Mouse (Mus musculus): ENCODE measurements around the gene Osbpl10. TPM values are rescaled to one million over a fixed set of nuclear protein-coding genes. Genes with fewer than 3 reads are reported as not detected.

Osbpl10 gene
- polyA plus RNA-seq, 1 experiment from 2014 or later = 2.6 TPM

DNA sequence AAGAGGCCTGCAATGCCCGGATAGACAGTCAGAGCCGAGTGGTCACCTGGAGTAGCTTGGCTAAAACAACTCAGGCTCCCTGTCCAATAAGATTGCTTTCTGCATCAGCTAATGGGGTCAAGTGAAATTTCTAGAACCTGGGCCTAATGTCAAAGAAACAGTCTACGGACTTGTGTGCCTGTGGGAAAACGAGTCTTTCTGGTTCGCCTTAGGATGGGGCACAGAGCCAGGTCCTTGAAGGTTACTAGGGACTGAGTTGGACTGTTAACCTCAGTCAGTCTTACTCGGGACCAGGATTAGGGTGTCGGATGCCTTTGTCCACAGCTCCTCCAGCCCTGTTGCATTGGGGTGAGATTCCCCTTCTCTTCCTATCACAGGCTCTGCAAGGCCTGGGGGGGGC, 218.7 kb downstream of the Osbpl10 start:
- Histone ChIP-seq H3K4me2 (replicated peaks; ENCODE audit: low read depth, low read length) (no peak overlapping the region), H3K27ac (ENCODE audit: low read depth, low read length) (no peak overlapping the region), H3K4me3 (ENCODE audit: low read length) (no peak overlapping the region), H3K4me1 (ENCODE audit: control insufficient read depth, insufficient read depth, low read length) (no peaks in the 10 kb centered on the region), H3K36me3 (ENCODE audit: control insufficient read depth, insufficient read depth, low read length) (no peaks in the 10 kb centered on the region), H3K27me3 (ENCODE audit: control insufficient read depth, insufficient read depth, low read length) (no peaks in the 10 kb centered on the region), H3K9ac (ENCODE audit: low read depth, low read length) (no peak overlapping the region), H3K9me3 (ENCODE audit: control insufficient read depth, low read length) (no peaks in the 10 kb centered on the region)
- 67% methylated on average over 7 of the region's 7 CpGs for WGBS
- ATAC-seq (ENCODE audit: low FRiP score, low TSS enrichment) = no peak

DNA sequence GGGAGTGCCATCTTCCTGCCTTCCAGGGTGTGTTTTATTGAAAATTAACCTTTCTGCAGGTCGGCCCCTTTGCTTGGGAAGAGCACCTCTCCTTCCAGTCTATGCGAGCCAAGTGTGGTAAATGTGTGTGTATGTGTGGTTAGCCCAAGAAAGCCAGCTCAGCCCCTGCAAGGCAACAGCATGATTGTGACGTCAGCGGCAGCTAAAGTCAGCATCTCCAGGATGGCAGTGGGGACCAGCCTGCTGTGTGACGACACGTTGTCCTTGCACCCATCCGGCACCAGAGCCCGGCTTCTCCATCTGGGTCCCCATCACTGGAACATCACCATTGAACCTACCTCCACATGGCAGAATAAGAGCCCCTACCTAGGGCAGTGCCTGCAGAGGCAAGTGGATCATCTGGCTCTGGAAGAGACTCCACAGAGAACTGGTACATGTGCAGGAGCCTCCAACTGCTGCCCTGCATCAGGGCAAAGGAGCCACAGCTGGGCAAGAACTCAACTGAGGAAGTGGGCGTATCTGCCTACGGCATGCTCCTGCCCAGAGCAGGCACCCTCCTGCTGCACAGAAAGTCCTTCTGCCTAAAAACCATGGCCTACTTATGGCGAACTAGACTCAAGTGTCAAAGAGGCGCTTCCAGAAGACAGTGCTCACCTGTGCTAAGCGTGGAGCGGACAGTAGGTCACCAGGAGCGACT, 221.9 kb downstream of the Osbpl10 start:
- no peaks in the 10 kb centered on the region for H3K36me3 ChIP-seq (ENCODE audit: control insufficient read depth, insufficient read depth, low read length)
- no peak overlapping the region for H3K27ac ChIP-seq (ENCODE audit: low read depth, low read length)
- H3K4me2 ChIP-seq (replicated peaks; ENCODE audit: low read depth, low read length) = no peak overlapping the region
- no peak overlapping the region for H3K9ac ChIP-seq (ENCODE audit: low read depth, low read length)
- H3K4me3 ChIP-seq (ENCODE audit: low read length) = no peak overlapping the region
- no peaks in the 10 kb centered on the region for H3K4me1 ChIP-seq (ENCODE audit: control insufficient read depth, insufficient read depth, low read length)
- WGBS = 91% methylated on average over 15 of the region's 15 CpGs
- H3K9me3 ChIP-seq (ENCODE audit: control insufficient read depth, low read length) = no peaks in the 10 kb centered on the region
- no peak for ATAC-seq (ENCODE audit: low FRiP score, low TSS enrichment)
- H3K27me3 ChIP-seq (ENCODE audit: control insufficient read depth, insufficient read depth, low read length) = no peaks in the 10 kb centered on the region

DNA sequence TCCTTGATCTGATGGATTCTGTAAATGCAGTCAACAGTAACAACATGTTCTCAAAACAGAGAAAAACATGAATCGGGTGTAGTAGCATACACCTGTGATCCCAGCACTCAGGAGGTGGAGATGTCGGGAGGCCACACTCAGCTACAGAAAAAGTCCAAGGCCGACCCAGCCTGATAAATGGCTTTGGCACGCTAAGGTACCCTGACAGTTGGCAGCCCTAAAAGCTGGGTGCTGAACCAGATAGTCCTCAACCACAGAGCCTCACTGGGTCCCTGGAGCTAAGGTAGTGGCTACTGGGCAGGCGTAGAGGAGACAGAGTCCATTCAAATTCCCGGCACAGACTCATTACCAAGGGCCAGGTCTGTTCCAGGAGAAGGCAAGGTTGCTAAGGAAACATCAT, 222.9 kb downstream of the Osbpl10 start:
- H3K9ac ChIP-seq (ENCODE audit: low read depth, low read length) = no peak overlapping the region
- H3K36me3 ChIP-seq (ENCODE audit: control insufficient read depth, insufficient read depth, low read length) = no peaks in the 10 kb centered on the region
- H3K4me2 ChIP-seq (replicated peaks; ENCODE audit: low read depth, low read length) = no peak overlapping the region
- 76% methylated on average over 6 of the region's 6 CpGs for WGBS
- no peak overlapping the region for H3K27ac ChIP-seq (ENCODE audit: low read depth, low read length)
- peaks cover 6% of the 10 kb centered on the region; the same call in 1 of the 2 replicates for H3K4me1 ChIP-seq (ENCODE audit: control insufficient read depth, insufficient read depth, low read length)
- H3K27me3 ChIP-seq (ENCODE audit: control insufficient read depth, insufficient read depth, low read length) = no peaks in the 10 kb centered on the region
- no peaks in the 10 kb centered on the region for H3K9me3 ChIP-seq (ENCODE audit: control insufficient read depth, low read length)
- no peak overlapping the region for H3K4me3 ChIP-seq (ENCODE audit: low read length)
- no peak for ATAC-seq (ENCODE audit: low FRiP score, low TSS enrichment)

- 71% methylated on average over 6 of the region's 6 CpGs for WGBS
These were observed 224.8 kb downstream of the Osbpl10 start for GRCm38 (mm10) chr9:115203136-115203535.

DNA sequence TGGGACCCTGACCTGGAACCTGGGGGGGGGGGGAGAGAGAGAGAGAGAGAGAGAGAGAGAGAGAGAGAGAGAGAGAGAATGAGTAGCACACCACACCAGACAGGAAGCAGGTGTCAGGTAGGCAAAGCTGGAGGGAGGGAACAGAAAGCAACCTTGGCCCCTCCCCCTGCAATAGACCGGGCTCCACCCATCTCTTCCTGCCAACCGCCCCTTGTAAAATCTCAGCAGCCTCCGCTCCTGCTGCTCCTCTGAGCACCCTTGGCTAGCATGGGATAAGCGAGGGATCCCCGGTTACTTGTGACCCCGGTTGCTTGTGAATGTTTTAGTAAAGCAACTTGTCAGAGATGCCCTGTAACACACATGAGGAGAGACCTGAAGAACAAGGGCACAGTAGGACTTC, 227.1 kb downstream of the Osbpl10 start:
- H3K4me1 ChIP-seq (ENCODE audit: control insufficient read depth, insufficient read depth, low read length) = peaks cover 6% of the 10 kb centered on the region; the same call in 1 of the 2 replicates
- no peak overlapping the region for H3K27ac ChIP-seq (ENCODE audit: low read depth, low read length)
- no peak overlapping the region for H3K9ac ChIP-seq (ENCODE audit: low read depth, low read length)
- WGBS = under 1% methylated on average over 6 of the region's 6 CpGs
- 0 out of 2 replicates have a peak overlapping the region, but pooled peaks have one; percentile 26 for H3K4me2 ChIP-seq (replicated peaks; ENCODE audit: low read depth, low read length)
- H3K27me3 ChIP-seq (ENCODE audit: control insufficient read depth, insufficient read depth, low read length) = no peaks in the 10 kb centered on the region
- peak; percentile 76 for ATAC-seq (ENCODE audit: low FRiP score, low TSS enrichment)
- H3K9me3 ChIP-seq (ENCODE audit: control insufficient read depth, low read length) = no peaks in the 10 kb centered on the region
- no peak overlapping the region for H3K4me3 ChIP-seq (ENCODE audit: low read length)
- H3K36me3 ChIP-seq (ENCODE audit: control insufficient read depth, insufficient read depth, low read length) = no peaks in the 10 kb centered on the region

More at GRCm38 (mm10) chr9:115203136-115203535, 224.8 kb downstream of the Osbpl10 start:
- no peak overlapping the region for H3K4me3 ChIP-seq (ENCODE audit: low read length)
- no peak overlapping the region for H3K9ac ChIP-seq (ENCODE audit: low read depth, low read length)
- H3K4me2 ChIP-seq (replicated peaks; ENCODE audit: low read depth, low read length) = no peak overlapping the region
- no peak overlapping the region for H3K27ac ChIP-seq (ENCODE audit: low read depth, low read length)
- no peaks in the 10 kb centered on the region for H3K27me3 ChIP-seq (ENCODE audit: control insufficient read depth, insufficient read depth, low read length)
- H3K36me3 ChIP-seq (ENCODE audit: control insufficient read depth, insufficient read depth, low read length) = no peaks in the 10 kb centered on the region
- ATAC-seq (ENCODE audit: low FRiP score, low TSS enrichment) = no peak
- no peaks in the 10 kb centered on the region for H3K9me3 ChIP-seq (ENCODE audit: control insufficient read depth, low read length)
- peaks cover 6% of the 10 kb centered on the region; the same call in 1 of the 2 replicates for H3K4me1 ChIP-seq (ENCODE audit: control insufficient read depth, insufficient read depth, low read length)

- peaks cover 6% of the 10 kb centered on the region; the same call in 1 of the 2 replicates for H3K4me1 ChIP-seq (ENCODE audit: control insufficient read depth, insufficient read depth, low read length)
- no peak overlapping the region for H3K27ac ChIP-seq (ENCODE audit: low read depth, low read length)
- H3K9ac ChIP-seq (ENCODE audit: low read depth, low read length) = no peak overlapping the region
- H3K27me3 ChIP-seq (ENCODE audit: control insufficient read depth, insufficient read depth, low read length) = no peaks in the 10 kb centered on the region
- WGBS = 68% methylated on average over 5 of the region's 5 CpGs
- no peaks in the 10 kb centered on the region for H3K36me3 ChIP-seq (ENCODE audit: control insufficient read depth, insufficient read depth, low read length)
- H3K4me3 ChIP-seq (ENCODE audit: low read length) = no peak overlapping the region
- ATAC-seq (ENCODE audit: low FRiP score, low TSS enrichment) = no peak
- H3K4me2 ChIP-seq (replicated peaks; ENCODE audit: low read depth, low read length) = no peak overlapping the region
- H3K9me3 ChIP-seq (ENCODE audit: control insufficient read depth, low read length) = no peaks in the 10 kb centered on the region
These were observed 227.8 kb downstream of the Osbpl10 start for GRCm38 (mm10) chr9:115206219-115206618.

GRCm38 (mm10) chr9:115209737-115210136, 231.4 kb downstream of the Osbpl10 start:
- 82% methylated on average over 7 of the region's 7 CpGs for WGBS
- Histone ChIP-seq H3K27ac (ENCODE audit: low read depth, low read length) (no peak overlapping the region), H3K4me2 (replicated peaks; ENCODE audit: low read depth, low read length) (no peak overlapping the region), H3K9me3 (ENCODE audit: control insufficient read depth, low read length) (0 out of 2 replicates have a peak, but pooled peaks cover 3% of the 10 kb centered on the region), H3K4me3 (ENCODE audit: low read length) (no peak overlapping the region), H3K27me3 (ENCODE audit: control insufficient read depth, insufficient read depth, low read length) (peaks cover 4% of the 10 kb centered on the region; the same call in 1 of the 2 replicates), H3K4me1 (ENCODE audit: control insufficient read depth, insufficient read depth, low read length) (peaks cover 11% of the 10 kb centered on the region), H3K9ac (ENCODE audit: low read depth, low read length) (no peak overlapping the region), H3K36me3 (ENCODE audit: control insufficient read depth, insufficient read depth, low read length) (no peaks in the 10 kb centered on the region)
- no peak for ATAC-seq (ENCODE audit: low FRiP score, low TSS enrichment)

GRCm38 (mm10) chr9:115210535-115210934, 232.2 kb downstream of the Osbpl10 start:
- ATAC-seq (ENCODE audit: low FRiP score, low TSS enrichment) = no peak
- Histone ChIP-seq H3K36me3 (ENCODE audit: control insufficient read depth, insufficient read depth, low read length) (no peaks in the 10 kb centered on the region), H3K4me1 (ENCODE audit: control insufficient read depth, insufficient read depth, low read length) (peaks cover 18% of the 10 kb centered on the region), H3K27me3 (ENCODE audit: control insufficient read depth, insufficient read depth, low read length) (peaks cover 4% of the 10 kb centered on the region; the same call in 1 of the 2 replicates), H3K4me3 (ENCODE audit: low read length) (no peak overlapping the region), H3K9ac (ENCODE audit: low read depth, low read length) (no peak overlapping the region), H3K4me2 (replicated peaks; ENCODE audit: low read depth, low read length) (no peak overlapping the region), H3K9me3 (ENCODE audit: control insufficient read depth, low read length) (0 out of 2 replicates have a peak, but pooled peaks cover 3% of the 10 kb centered on the region), H3K27ac (ENCODE audit: low read depth, low read length) (no peak overlapping the region)
- 79% methylated on average over 12 of the region's 12 CpGs for WGBS

- Histone ChIP-seq H3K9ac (ENCODE audit: low read depth, low read length) (no peak overlapping the region), H3K4me2 (replicated peaks; ENCODE audit: low read depth, low read length) (no peak overlapping the region), H3K36me3 (ENCODE audit: control insufficient read depth, insufficient read depth, low read length) (no peaks in the 10 kb centered on the region), H3K27ac (ENCODE audit: low read depth, low read length) (no peak overlapping the region), H3K4me3 (ENCODE audit: low read length) (no peak overlapping the region), H3K9me3 (ENCODE audit: control insufficient read depth, low read length) (0 out of 2 replicates have a peak, but pooled peaks cover 3% of the 10 kb centered on the region), H3K4me1 (ENCODE audit: control insufficient read depth, insufficient read depth, low read length) (peaks cover 18% of the 10 kb centered on the region), H3K27me3 (ENCODE audit: control insufficient read depth, insufficient read depth, low read length) (peaks cover 4% of the 10 kb centered on the region; the same call in 1 of the 2 replicates)
- no peak for ATAC-seq (ENCODE audit: low FRiP score, low TSS enrichment)
- WGBS = 90% methylated on average over 5 of the region's 5 CpGs
These were observed 235.4 kb downstream of the Osbpl10 start for GRCm38 (mm10) chr9:115213755-115214264.

Data from kidney, embryonic 14.5 days (tissue).